Mouse (Mus musculus): ENCODE measurements at regions not wholly inside any gene's neighbourhood (a gene's known extent, or its start where the extent isn't known, plus 50 kb on each side); places are given as distances from the start of the nearest gene placed in this dataset.

- DNase-seq, result no peak
Measured at GRCm38 (mm10) chr13:43852888-43853287, 68.3 kb downstream of the Cd83 start.

- no peak for DNase-seq
Measured at GRCm38 (mm10) chr13:43854973-43855372, 70.4 kb downstream of the Cd83 start.

GRCm38 (mm10) chr13:43860932-43861331 lies 76.4 kb downstream of the Cd83 start:
- DNase-seq, result no peak

GRCm38 (mm10) chr13:43861424-43861823 lies 76.8 kb downstream of the Cd83 start:
- DNase-seq, result no peak

- no peak for DNase-seq
Measured at GRCm38 (mm10) chr13:43862056-43862455, 77.5 kb downstream of the Cd83 start.

- DNase-seq, result no peak
Measured at GRCm38 (mm10) chr13:43862586-43862985, 78.0 kb downstream of the Cd83 start.

- DNase-seq, result no peak
Measured at GRCm38 (mm10) chr13:43863581-43864100, 79.1 kb downstream of the Cd83 start.

- DNase-seq, result peak; percentile 98
Measured at GRCm38 (mm10) chr13:43864153-43864861, 79.7 kb downstream of the Cd83 start.

- peak in 1 of 2 experiments; percentile 33 for DNase-seq
Measured at GRCm38 (mm10) chr13:43865036-43865435, 80.5 kb downstream of the Cd83 start.

- no peak for DNase-seq
Measured at GRCm38 (mm10) chr13:43875895-43876294, 91.3 kb downstream of the Cd83 start.

- DNase-seq, result no peak
Measured at GRCm38 (mm10) chr13:43887284-43887683, 102.7 kb downstream of the Cd83 start.

- DNase-seq, result no peak
Measured at GRCm38 (mm10) chr13:43891928-43892327, 107.4 kb downstream of the Cd83 start.

- no peak for DNase-seq
Measured at GRCm38 (mm10) chr13:43895990-43896389, 111.4 kb downstream of the Cd83 start.

GRCm38 (mm10) chr13:43897046-43897445 lies 112.5 kb downstream of the Cd83 start:
- no peak for DNase-seq

- DNase-seq, result no peak
Measured at GRCm38 (mm10) chr13:43898555-43899258, 114.1 kb downstream of the Cd83 start.

- peak; percentile 84 to 88 for DNase-seq
Measured at GRCm38 (mm10) chr13:43900115-43900514, 115.5 kb downstream of the Cd83 start.

- peak; percentile 65 to 77 for DNase-seq
Measured at GRCm38 (mm10) chr13:43900758-43901157, 116.2 kb downstream of the Cd83 start.

- peak; percentile 65 to 66 for DNase-seq
Measured at GRCm38 (mm10) chr13:43903391-43903790, 118.8 kb downstream of the Cd83 start.

GRCm38 (mm10) chr13:43904291-43904690 lies 119.7 kb downstream of the Cd83 start:
- DNase-seq, result no peak

GRCm38 (mm10) chr13:43906241-43906640 lies 121.7 kb downstream of the Cd83 start:
- DNase-seq, result no peak

GRCm38 (mm10) chr13:43907425-43907824 lies 122.8 kb downstream of the Cd83 start:
- no peak for DNase-seq

GRCm38 (mm10) chr13:43908041-43908644 lies 123.6 kb downstream of the Cd83 start:
- no peak for DNase-seq

GRCm38 (mm10) chr13:43909933-43910332 lies 125.4 kb downstream of the Cd83 start:
- DNase-seq, result no peak

GRCm38 (mm10) chr13:43913476-43913875 lies 128.9 kb downstream of the Cd83 start:
- DNase-seq, result no peak
